Mouse (Mus musculus): Measurements from ENCODE around the gene Fam184b. TPM values are rescaled to one million over a fixed set of nuclear protein-coding genes. Genes with fewer than 3 reads are reported as not detected.

Gene Fam184b
- total RNA-seq, 1 experiment from 2014 or later = not detected

DNA sequence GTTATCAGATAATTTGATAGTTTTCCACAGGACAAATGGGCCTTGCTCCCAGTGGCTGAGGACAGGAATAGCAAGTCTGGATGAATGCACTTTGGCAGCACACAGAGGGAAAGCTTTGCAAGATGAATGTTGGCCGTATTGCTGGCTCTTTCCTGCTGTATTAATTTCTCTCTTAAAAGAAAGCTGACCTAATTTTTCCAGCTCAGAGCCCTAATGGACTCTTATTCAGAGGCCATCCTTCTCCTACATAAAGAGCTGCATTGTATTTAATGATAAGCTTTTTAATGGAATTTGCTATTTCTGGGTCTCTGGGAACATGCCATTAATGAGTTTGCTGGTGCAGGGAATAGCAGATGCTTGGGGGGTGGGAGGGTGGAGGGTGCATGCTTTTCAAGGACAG is 11.6 kb downstream of the Fam184b start:
- no peak for ATAC-seq (replicated peaks; ENCODE audit: insufficient number of reproducible peaks, low FRiP score, low TSS enrichment, poor library complexity, severe bottlenecking)

DNA sequence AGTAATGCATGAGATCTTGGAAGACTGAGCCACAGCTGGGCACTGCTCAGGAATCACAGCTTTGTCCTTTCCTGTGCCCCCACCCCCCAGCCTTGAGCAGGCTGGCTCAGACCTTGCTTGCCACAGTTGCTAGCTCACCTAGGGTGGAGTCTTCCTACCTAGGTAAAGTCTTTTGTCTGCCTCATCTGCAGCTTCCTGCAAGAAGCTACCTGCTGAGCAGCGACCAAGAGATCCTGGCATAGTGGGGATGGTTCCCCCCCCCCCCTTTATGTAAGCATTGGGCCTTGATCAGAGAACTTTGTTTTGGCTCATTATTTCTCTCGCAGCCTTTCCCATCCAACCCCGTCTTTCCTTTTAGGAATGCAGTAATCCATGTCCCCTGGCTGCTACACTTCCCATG is 17.9 kb downstream of the Fam184b start:
- ATAC-seq (replicated peaks; ENCODE audit: insufficient number of reproducible peaks, low FRiP score, low TSS enrichment, poor library complexity, severe bottlenecking) = no peak

DNA sequence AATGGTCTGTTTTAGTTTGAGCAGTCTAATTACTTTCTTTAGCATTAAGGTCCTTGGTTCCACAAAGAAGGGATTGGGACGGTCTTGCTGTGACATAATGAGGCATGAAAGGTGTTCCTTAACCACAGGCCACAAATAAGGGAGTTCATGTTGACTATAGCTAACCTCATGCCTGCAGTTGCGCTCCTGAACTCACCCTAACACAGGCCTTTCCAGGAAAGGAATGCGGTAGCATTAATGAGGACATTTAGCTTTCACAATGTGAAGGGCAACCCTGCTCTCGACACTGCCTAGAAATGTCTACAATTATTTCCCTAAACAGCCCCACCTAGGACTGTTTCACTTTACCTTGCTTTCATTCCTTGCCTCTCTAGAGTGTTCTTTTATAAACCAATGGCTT is 40.4 kb downstream of the Fam184b start:
- no peak for ATAC-seq (replicated peaks; ENCODE audit: insufficient number of reproducible peaks, low FRiP score, low TSS enrichment, poor library complexity, severe bottlenecking)

DNA sequence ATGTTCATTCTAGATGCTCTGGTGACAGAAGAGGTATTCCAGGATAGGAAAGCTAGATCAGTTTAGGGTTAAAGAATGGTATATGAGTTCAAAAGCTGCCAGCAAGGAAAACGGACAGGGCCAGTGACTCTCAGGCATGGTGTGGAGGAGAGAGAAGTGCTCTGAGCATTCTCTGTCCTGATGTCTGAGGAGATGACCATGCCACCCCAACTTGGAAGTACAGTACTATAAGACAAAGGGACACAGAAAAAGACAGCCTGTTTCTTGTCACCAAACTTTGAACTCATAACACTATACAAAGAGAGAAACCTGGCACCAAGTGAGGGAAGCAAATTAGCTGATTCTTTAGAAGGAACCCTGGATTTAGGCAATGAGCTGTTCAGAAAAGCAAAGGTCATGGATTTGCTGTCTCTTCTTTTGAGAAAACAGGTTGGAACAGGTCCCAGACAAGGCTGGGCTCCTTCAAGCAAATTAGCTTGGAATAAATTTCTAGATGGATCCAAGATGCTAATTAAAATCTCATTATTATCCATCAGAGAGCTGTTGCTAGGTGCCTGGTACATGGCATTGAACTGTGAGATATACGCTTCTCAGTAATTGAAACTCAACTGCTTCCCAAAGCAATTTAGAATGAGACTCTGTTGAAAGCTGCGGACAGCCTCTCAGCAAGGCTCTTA is 43.9 kb downstream of the Fam184b start:
- no peak for ATAC-seq (replicated peaks; ENCODE audit: insufficient number of reproducible peaks, low FRiP score, low TSS enrichment, poor library complexity, severe bottlenecking)

DNA sequence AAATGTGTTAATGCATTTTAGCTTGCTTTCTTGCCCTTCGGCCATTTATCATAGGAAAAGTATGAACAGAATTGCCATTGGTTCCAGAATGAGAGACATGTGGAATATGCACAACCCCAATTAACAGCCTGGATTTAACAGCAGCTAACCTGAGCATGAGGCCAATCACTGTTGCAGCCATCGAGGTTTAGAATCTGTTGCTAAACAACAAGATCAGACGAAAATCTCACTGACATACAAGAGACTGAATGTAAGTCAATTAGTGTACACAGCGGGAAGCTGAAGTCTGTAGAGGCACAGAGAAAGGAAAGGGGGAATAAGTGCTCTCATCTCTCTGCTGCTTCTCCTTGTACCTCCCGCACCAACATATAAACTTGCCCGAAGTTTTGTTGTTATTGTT is 46.1 kb downstream of the Fam184b start:
- ATAC-seq (replicated peaks; ENCODE audit: insufficient number of reproducible peaks, low FRiP score, low TSS enrichment, poor library complexity, severe bottlenecking) = no peak

DNA sequence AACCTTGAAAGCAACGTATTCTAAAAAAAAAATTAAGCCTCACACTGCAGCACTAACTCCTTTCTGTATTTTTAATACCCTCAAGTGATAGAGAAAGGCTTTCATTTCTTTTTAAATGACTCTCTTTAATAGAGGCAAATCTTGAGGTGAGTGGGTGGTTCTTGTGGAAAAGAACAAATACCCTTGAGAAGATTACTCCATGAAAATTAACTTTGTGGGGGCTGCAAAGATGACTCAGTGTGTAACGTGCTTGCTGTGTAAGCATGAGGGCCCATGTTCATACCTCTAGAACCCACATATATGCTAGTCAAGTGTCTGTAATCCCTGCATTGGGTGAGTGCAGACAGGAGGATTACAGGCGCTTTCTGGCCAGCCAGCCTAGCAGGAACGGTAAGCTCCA is 49.3 kb downstream of the Fam184b start:
- ATAC-seq (replicated peaks; ENCODE audit: insufficient number of reproducible peaks, low FRiP score, low TSS enrichment, poor library complexity, severe bottlenecking) = no peak

DNA sequence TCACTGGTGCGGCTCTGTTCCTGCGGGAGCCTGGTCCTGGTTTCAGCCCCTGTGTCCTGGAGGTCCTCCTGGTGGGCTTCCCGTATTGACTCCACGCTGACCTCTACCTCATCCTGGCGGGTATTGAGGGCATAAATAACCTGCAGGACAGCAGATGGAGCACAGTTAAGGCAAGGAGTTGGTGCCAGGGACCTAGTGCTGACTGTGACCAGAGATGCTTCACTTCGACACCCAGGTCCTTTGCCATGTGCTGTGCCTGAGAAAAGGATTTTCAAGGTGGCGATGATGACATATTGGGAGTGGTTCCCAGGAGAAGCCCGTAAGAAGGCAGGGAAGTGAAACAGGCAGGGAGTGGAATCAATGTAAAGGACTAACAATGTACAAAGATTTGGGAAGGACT is 54.8 kb downstream of the Fam184b start:
- no peak for ATAC-seq (replicated peaks; ENCODE audit: insufficient number of reproducible peaks, low FRiP score, low TSS enrichment, poor library complexity, severe bottlenecking)

DNA sequence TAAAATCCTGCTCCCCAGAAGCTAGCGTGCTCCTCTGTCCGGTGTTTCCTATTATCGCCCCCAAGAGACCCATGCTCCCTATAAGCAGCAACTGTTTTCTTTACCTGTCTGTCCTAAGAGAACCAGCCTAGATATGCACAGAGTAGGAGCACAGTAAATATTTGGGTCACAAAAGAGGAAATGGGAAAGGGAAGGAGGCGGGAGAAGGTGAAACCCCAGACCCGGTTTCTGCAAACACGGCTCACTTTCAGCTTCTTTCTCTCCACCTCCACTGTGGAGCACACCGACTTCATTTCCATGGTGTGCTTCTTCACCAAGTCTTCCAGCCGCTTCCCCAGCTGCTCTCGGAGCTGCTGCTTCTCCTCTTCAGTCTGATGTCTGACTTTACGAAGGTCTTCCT is 59.1 kb downstream of the Fam184b start:
- no peak for ATAC-seq (replicated peaks; ENCODE audit: insufficient number of reproducible peaks, low FRiP score, low TSS enrichment, poor library complexity, severe bottlenecking)

DNA sequence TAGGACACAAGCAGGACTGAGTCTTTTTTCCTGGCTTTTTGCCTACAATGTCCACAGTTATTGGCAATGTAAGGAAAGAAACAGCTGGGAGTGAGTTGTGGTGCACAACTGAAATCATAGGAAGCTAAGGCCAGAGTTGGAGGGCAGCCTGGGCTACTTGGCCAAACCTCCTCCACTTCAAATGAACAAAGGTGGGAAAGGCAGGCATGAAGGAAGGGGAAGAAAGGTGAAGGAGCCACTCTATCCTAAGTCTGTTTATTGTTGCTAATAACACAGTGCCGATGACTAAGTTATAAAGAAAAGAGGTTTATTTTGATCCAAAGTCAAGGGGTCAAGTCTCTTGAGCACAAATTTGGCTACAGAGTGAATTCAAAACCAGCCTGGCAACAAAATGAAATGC is 62.0 kb downstream of the Fam184b start:
- ATAC-seq (replicated peaks; ENCODE audit: insufficient number of reproducible peaks, low FRiP score, low TSS enrichment, poor library complexity, severe bottlenecking) = no peak

DNA sequence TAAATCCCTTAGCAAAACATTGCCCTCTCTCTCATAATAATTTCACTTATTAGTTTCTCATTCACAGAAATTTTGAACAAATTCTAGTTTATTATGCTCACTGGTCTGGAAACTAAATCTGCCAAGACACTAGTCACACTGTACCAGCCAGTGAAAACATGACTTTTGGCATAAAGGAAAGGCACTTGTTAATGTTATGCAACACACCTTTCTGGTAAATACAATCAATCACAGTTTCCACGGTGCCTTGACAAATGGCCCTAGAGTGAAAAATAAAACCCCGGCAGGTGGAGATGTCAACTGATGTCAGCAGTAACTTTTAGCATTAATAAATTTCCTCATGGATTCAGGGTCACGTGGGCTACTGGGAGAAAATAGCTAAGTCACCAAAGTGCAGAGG is 62.7 kb downstream of the Fam184b start:
- ATAC-seq (replicated peaks; ENCODE audit: insufficient number of reproducible peaks, low FRiP score, low TSS enrichment, poor library complexity, severe bottlenecking) = no peak

DNA sequence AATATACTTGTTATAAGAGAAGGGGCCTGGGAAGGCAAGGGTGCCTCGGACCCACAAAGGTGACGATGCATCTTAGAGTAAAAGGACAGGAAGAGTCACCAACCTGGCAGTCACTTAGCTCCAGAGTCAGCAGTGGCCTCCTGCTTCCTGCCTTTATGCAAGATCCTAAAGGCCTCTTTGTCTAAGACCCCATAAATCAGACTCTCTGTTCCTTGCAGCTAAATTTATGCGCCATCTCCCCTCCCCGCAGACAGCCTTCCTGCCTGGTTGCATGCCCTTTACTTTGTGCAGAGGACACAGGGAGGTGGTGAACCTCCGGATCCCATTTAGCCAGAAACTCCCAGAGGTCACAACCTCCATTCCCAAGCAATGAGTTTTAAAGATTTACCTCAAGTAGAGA is 66.6 kb downstream of the Fam184b start:
- ATAC-seq (replicated peaks; ENCODE audit: insufficient number of reproducible peaks, low FRiP score, low TSS enrichment, poor library complexity, severe bottlenecking) = no peak

DNA sequence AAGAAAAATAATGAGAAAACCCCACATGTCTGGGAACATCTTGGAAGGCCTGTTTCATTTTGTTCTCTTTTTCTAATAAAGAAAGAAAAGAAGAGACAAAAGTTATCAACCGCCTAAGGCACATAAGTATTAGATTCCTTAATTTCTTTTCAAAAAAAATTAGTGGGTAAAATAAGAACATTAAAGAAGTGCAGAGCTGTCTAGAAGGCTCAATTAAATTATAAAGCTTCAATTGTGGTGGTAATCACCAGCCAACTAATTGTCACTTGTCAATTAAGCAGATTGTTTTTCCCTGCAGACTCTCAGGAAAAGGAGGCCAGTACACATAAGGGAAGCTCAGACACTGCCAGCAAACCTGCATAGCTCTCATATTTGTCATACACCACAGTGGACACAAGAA is 73.6 kb downstream of the Fam184b start:
- no peak for ATAC-seq (replicated peaks; ENCODE audit: insufficient number of reproducible peaks, low FRiP score, low TSS enrichment, poor library complexity, severe bottlenecking)

DNA sequence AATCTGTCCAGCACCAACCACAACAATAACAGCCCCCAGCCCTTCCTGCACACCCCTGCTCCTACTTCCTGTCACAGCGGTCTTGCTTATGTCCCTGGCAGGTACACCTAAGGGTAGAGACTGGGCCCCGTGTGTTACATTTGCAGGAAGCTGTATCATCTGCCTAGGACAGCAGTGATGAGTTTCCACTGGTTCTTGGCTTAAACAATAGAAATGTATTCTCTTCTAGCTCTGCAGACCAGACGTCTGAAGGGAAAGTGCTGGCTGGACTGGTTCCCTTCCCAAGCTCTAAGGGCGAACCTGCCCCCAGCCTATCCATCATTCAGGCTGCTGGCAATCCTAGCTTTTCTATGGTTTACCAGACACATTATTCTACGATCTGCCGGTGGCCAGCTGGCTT is 75.4 kb downstream of the Fam184b start:
- no peak for ATAC-seq (replicated peaks; ENCODE audit: insufficient number of reproducible peaks, low FRiP score, low TSS enrichment, poor library complexity, severe bottlenecking)

DNA sequence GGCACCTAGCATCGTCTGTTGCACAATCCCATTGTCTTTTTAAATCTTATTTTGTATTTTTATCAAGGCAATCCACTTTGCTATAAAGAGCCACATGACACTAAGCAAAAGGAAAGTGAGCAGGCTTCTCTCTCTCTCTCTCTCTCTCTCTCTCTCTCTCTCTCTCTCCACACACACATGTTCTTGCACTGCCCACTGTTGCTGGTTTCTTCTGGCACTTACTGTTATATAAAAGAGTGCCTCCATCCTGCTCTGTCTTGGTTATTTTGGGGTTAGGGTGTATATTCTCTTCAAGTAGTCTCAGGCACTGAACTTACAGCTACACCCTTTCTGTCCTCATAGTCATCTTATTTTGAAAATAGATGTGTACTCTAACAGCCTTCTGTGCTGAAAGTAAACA is 89.8 kb downstream of the Fam184b start:
- ATAC-seq (replicated peaks; ENCODE audit: insufficient number of reproducible peaks, low FRiP score, low TSS enrichment, poor library complexity, severe bottlenecking) = no peak

DNA sequence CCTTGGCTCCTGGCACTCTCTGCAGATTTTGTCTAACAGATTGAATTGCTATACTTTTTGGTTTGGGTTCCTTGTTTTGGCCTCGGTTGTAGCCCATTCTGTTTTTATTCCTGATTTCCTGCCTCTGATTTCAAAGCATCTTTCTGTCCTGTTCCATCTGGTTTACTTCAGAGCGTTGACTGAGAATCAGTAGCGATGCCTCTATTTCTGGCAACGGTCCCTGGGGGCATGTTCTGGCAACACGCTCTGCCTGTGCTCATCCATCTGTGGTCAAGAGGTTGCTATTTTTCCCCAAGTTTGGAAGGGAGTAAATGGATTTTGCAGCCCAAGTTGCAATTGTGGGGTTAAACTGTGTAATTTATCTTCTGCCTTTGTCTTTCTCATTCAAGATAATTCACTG is 96.0 kb downstream of the Fam184b start:
- no peak for ATAC-seq (replicated peaks; ENCODE audit: insufficient number of reproducible peaks, low FRiP score, low TSS enrichment, poor library complexity, severe bottlenecking)

DNA sequence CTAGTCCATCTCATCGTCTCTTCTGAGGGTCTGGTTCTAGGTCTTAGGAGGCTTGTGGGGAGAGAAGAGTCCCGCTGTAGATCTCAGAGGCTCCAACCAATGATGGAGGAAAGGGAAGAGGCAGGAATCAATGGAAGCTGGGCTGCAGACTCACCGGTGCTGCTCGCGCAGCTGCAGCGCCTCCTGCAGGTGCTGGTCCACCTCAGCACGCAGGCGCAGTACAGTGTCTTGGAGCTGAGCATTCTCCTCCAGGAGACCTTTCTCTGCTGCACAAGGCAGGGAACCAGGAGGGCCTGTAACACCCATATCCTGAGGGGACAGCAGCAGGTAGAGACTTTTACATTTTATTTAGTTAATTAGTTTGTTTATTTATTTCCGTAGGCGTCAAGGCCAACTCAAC is 99.9 kb downstream of the Fam184b start:
- ATAC-seq (replicated peaks; ENCODE audit: insufficient number of reproducible peaks, low FRiP score, low TSS enrichment, poor library complexity, severe bottlenecking) = no peak

DNA sequence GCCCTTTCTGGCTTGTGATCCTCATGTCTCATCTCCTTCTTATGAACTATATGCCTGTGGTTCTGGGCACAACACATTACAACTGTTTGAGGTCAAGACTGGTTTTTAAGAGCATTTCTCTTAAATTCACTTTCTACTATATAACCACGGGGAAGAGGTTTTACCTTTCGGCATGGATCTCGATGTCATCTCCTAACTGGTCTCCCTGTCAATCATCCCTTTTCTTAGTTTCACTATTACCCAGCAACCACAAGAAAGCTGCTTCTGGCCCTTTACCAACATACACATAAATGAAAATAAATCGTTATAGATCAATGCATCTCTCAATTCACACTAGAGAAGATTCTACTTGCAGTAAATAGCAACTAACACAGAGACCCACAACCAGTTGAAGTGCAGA is 104.2 kb downstream of the Fam184b start:
- ATAC-seq (replicated peaks; ENCODE audit: insufficient number of reproducible peaks, low FRiP score, low TSS enrichment, poor library complexity, severe bottlenecking) = no peak

DNA sequence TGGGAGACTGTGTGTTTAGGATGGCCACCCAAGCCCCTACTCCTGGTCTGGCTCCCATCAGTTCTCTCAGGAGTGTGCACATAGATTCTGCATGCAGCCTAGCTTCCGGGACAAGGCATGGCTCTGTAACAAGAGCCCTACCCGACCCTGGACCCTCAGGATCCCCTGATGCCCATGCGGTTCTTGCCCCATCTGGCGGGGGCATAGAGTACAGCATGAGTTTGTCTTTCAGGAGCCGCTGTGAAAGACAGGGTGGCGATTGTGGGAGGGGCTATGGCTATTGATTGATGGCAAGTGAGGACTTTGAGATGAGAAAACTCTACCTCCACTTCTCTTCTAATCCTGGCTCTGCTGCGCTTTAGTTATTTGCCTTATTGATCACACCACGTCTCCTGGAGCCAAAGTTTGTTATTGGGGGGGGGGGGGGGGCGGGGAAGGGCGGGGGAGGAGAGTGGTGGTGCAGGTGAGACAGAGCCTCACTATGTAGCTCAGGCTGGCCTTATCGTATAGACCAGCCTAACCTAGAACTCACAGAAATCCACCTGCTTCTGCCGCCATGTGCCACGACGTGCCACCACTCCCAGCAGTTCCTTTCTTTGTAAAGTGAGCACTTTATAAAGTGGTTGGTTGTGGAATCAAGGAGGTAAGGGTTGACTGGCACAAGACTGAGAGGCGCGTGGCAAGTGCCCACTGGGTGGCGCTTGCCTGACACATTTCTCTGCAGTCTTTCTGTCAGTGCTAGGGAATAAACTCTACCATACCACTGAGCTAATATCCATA is 104.9 kb downstream of the Fam184b start:
- peak; percentile 41; the same call in 1 of the 2 replicates for ATAC-seq (replicated peaks; ENCODE audit: insufficient number of reproducible peaks, low FRiP score, low TSS enrichment, poor library complexity, severe bottlenecking)

DNA sequence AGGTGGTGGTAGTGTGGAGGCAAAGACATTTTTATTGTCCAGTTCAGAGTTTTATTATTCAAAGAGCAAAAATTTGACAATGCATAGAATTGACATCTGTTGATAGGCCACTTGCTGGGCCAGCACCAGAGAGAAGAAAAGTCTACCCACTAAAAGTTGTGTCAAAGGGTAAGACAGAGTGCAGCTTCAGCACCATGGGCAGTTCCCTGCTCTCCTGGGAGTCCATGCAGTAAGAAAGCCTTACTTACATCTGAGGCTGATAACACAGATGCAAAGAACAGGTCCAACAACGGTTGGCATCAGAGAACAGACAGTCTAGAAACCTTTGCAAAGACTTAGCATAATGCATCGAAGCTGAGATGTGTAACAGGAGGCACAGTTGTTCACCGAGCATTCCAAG is 109.7 kb downstream of the Fam184b start:
- no peak for ATAC-seq (replicated peaks; ENCODE audit: insufficient number of reproducible peaks, low FRiP score, low TSS enrichment, poor library complexity, severe bottlenecking)

DNA sequence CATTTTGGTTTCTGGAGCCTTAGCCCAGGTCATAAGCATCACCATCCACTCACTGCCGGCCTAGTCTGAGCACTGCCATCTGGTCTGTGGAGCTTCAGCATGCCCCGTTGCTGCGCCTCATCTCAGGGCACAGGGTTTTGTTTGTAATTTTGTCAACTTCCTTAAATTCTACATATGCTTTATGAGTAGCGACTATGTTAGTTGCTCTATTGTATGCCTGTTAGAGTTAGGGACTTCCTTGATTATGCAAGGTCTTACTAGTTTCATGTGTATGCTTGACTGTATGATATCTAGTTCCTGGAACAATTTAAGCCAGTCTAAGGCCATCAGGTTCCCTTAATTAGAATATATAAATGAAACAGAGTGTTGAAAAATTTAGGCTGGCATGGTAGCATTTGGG is 113.1 kb downstream of the Fam184b start:
- ATAC-seq (replicated peaks; ENCODE audit: insufficient number of reproducible peaks, low FRiP score, low TSS enrichment, poor library complexity, severe bottlenecking) = peak; percentile 24; the same call in 1 of the 2 replicates

All from monocyte, adult 5-6 weeks (primary cell).